Mouse (Mus musculus) intestine, embryonic 15.5 days (tissue): Measurements from ENCODE around the gene Swi5. TPM values are rescaled to one million over a fixed set of nuclear protein-coding genes. Genes with fewer than 3 reads are reported as not detected.

Experiments
- polyA plus RNA-seq: library from polyadenylated mRNA; unstranded; fragments of >200 nt; fragmentation: Nextera tagmentation; extraction: Ambion mirVana; gene quantifications from 2 replicates; pipeline ENCODE4 v1.2.1, GENCODE M21; 2015

The Swi5 gene
- polyA plus RNA-seq, 1 experiment from 2014 or later: 387 TPM

Other genes starting within 250 kb of the Swi5 start
- gene Fam78a, start 203.2 kb downstream of the Swi5 start, polyA plus RNA-seq: 1.8 and 2.0 TPM in 2 replicates
- gene Plpp7, start 192.5 kb downstream of the Swi5 start, polyA plus RNA-seq: 4.3 and 4.5 TPM in 2 replicates
- 32.5 and 36.1 TPM in 2 replicates for gene Prrc2b, start 137.0 kb downstream of the Swi5 start, polyA plus RNA-seq
- gene Pomt1, start 51.5 kb downstream of the Swi5 start, polyA plus RNA-seq: 26.0 and 26.8 TPM in 2 replicates
- 64.7 and 69.0 TPM in 2 replicates for gene Uck1, start 27.9 kb downstream of the Swi5 start, polyA plus RNA-seq
- gene Golga2, start 691 bp downstream of the Swi5 start, polyA plus RNA-seq: 19.7 and 20.5 TPM in 2 replicates
- gene Ciz1, start 64.3 kb upstream of the Swi5 start, polyA plus RNA-seq: 38.9 and 39.8 TPM in 2 replicates
- 12.2 and 16.4 TPM in 2 replicates for gene Dnm1, start 65.3 kb upstream of the Swi5 start, polyA plus RNA-seq
- gene 1110008P14Rik, start 93.9 kb upstream of the Swi5 start, polyA plus RNA-seq: 38.6 and 42.5 TPM in 2 replicates
- 1.8 and 4.7 TPM in 2 replicates for gene Lcn2, start 100.2 kb upstream of the Swi5 start, polyA plus RNA-seq
- gene Ptges2, start 107.8 kb upstream of the Swi5 start, polyA plus RNA-seq: 43.5 and 48.2 TPM in 2 replicates
- gene Naif1, start 162.4 kb upstream of the Swi5 start, polyA plus RNA-seq: 4.7 and 5.0 TPM in 2 replicates
- gene Slc25a25, start 163.4 kb upstream of the Swi5 start, polyA plus RNA-seq: 20.0 and 20.1 TPM in 2 replicates
- gene Fam102a, start 247.3 kb upstream of the Swi5 start, polyA plus RNA-seq: 9.7 and 9.8 TPM in 2 replicates